Mouse (Mus musculus) heart, postnatal 36 days (tissue): ENCODE data around the gene Gm14124. TPM values are rescaled to one million over a fixed set of nuclear protein-coding genes. Genes with fewer than 3 reads are reported as not detected.
"Not testable (repeated sequence)": the region's sequence is repeated elsewhere in the genome, so short reads cannot be mapped to it uniquely, and the experiment has no call there.

ENCODE experiments used
- DNase-seq, 2 experiments: peaks; one replicate each; pipeline ENCODE4 v3.0.0; 2021 to 2022
- intact Hi-C: fragments of 180-260 bp; cut with DNase I; formaldehyde crosslinking; loops from one replicate; pipeline ENCODE4 v1.15.1; 2025
- total RNA-seq, 2 experiments: library from RNA; stranded (reverse); gene quantifications; 2 replicates each; pipeline ENCODE4 v1.2.3; 2021

Gene Gm14124
- total RNA-seq: not detected

GRCm38 (mm10) chr2:150257291-150257690 lies at the start of gene Gm14124:
Gene Gm14124, plus strand, starts transcription at chr2:150257517.
- DNase-seq, intact Hi-C loops: not testable (repeated sequence)

GRCm38 (mm10) chr2:150217600-150218362 lies 39.5 kb upstream of the Gm14124 start, which contains the start of gene Zfp937:
Gene Zfp937, plus strand, starts transcription at chr2:150218073.
- intact Hi-C loops: loop anchor here (5.0 kb wide), 1 partner anchor 235 kb away; the partner anchor contains the start of gene Zfp442

DNA sequence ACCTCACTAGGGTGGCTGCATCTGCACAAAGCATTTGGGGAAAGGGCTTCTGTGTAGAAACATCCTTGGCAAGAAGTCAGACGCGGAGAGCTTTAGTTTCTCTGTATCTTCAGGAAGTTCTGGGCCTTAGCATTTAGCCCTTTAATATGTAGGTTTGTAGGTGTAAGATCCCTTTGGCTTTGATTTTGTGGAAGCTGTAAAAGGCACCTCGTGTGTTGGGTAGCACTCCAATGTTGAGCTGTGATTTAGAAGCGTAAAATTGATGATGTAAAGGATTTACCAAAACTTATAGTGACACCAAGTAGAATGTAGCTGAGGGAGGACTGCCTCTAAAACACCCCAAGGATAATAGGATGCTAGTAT lies 39.0 kb upstream of the Gm14124 start:
- intact Hi-C loops: loop anchor here (5.0 kb wide), 1 partner anchor 234 kb away; the partner anchor contains the start of gene Zfp442
- DNase-seq: not testable (repeated sequence)

More at GRCm38 (mm10) chr2:150217600-150218362, 39.5 kb upstream of the Gm14124 start, which contains the start of gene Zfp937:
- peak; percentile 68 for DNase-seq

DNA sequence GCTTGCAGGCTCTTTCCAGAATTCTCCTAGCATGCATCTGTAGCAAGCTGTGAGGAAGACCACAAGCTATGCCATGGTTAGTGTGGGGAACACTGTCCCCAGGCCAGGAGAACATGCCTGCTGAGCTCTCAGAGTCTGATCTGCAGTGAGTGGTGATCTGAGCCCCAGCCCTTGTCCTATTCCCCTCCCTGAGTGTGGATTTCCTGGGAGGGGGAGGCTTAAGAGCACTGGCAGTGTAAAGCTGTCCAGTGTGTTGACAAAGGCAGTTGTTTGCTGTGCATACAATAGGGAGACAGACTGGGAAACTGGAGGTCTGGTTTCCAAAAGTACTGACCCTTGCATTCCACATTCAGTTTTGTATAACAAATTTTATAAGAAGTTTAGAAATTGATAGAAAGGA lies 34.1 kb upstream of the Gm14124 start:
- DNase-seq, intact Hi-C loops: not testable (repeated sequence)

- intact Hi-C loops: no loop called here
- no peak for DNase-seq
These were observed 14.1 kb upstream of the Gm14124 start for GRCm38 (mm10) chr2:150243211-150243610.

DNA sequence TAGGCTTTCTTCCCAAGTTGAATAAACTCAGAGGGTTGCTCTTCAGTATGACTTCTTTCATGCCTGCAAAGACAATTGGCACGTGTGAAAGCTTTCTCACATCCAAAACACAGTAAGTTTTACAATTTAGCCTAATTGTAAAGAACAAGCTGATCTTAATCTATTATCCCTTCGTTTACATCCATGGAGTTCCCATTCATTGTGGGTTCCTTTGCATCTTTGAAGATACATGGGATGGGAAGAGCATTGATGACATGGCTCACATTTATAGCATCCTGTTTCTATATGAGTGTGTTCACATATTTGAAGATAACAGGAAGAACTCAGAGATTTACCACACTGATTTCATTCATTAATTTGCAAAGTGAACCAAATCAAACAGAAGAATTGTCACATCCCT lies 1.8 kb upstream of the Gm14124 start, which contains the start of gene Gm21994:
Gm21994 (minus strand) TSS at position 101 of the 400 bp plus-strand sequence.
- DNase-seq, intact Hi-C loops: not testable (repeated sequence)

DNA sequence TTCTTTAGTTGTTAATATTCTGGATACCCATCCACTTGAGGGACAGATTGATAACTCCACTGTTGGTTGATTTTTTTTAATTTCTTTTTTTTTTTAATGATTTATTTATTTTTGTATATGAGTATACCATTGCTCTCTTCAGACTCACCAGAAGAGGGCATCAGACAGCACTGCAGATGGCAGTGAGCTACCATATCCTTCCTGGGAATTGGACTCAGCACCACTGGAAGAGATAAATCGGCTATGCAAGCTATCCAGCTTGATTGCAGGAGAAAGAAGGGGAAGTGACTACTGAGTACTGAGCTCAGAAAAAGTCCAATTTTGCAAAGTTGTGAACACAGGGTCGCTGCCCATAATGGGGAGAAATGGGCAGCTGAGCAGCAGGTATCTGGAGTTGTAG lies 456 bp upstream of the Gm14124 start:
- intact Hi-C loops: not testable (repeated sequence)

DNA sequence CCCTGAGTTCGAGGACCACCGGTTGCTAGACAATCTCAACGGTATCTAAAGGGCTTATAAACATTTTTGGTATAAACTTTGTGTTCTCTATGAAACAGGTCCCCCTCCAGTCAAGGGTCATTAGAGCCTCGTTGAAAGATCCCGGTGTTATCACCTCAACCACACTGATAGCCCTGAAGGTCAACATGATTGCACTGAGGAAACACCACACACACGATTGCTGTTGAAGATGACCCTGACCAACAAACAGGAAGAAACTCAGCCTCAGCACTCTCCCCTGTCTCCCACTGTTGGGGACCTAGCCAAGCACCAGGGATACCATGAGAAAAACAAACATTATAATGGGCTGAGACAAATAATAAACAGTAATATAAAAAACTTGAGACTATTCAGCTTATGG lies 36.4 kb downstream of the Gm14124 start:
- intact Hi-C loops: no loop called here
- no peak for DNase-seq

More for the DNA sequence above, 456 bp upstream of the Gm14124 start:
- DNase-seq: not testable (repeated sequence)

GRCm38 (mm10) chr2:150299096-150299495 lies 41.8 kb downstream of the Gm14124 start:
- intact Hi-C loops: no loop called here
- no peak for DNase-seq

GRCm38 (mm10) chr2:150307183-150307773 lies 50.0 kb downstream of the Gm14124 start:
- intact Hi-C loops: no loop called here
- no peak for DNase-seq

- intact Hi-C loops: loop anchor here (10.0 kb wide), 1 partner anchor 176 kb away; the partner anchor contains the start of gene Zfp120
- DNase-seq: peak; percentile 88 to 95
These were observed 53.9 kb downstream of the Gm14124 start for GRCm38 (mm10) chr2:150310952-150311884.

GRCm38 (mm10) chr2:150316140-150316539 lies 58.8 kb downstream of the Gm14124 start:
- DNase-seq: no peak
- intact Hi-C loops: loop anchor here (5.0 to 10.0 kb wide), 2 partner anchors 46 to 181 kb away; partner anchors contain the start of genes 3300002I08Rik and Zfp120

GRCm38 (mm10) chr2:150318973-150319372 lies 61.7 kb downstream of the Gm14124 start:
- intact Hi-C loops: loop anchor here (5.0 to 10.0 kb wide), 2 partner anchors 43 to 184 kb away; partner anchors contain the start of genes 3300002I08Rik and Zfp120
- DNase-seq: no peak

Other genes starting within 250 kb of the Gm14124 start
- 1 to 10 TPM; 6.4 TPM for gene Zfp120, start 120.8 kb upstream of the Gm14124 start, total RNA-seq
- not detected for gene Gm10770, start 77.8 kb upstream of the Gm14124 start, total RNA-seq
- gene Gm14139, start 75.8 kb upstream of the Gm14124 start, total RNA-seq: not detected
- 1 to 10 TPM; 2.2 to 2.4 TPM for gene Zfp937, start 39.4 kb upstream of the Gm14124 start, total RNA-seq
- 1 to 10 TPM; 2.1 to 2.4 TPM for gene Gm21994, start 1.9 kb upstream of the Gm14124 start, total RNA-seq
- gene Gm10130, start 66.2 kb downstream of the Gm14124 start, total RNA-seq: 1 to 10 TPM in 1 of 2 experiments, not detected in 1; 2.2 TPM
- gene 3300002I08Rik, start 105.2 kb downstream of the Gm14124 start, total RNA-seq: 1 to 10 TPM; 1.7 to 2.9 TPM
- 1 to 10 TPM; 5.4 to 6.7 TPM for gene Zfp442, start 194.0 kb downstream of the Gm14124 start, total RNA-seq
- under 1 TPM in 1 of 2 experiments, not detected in 1; 0.17 TPM for gene Zfp345, start 227.6 kb downstream of the Gm14124 start, total RNA-seq